In the genomic region with DNA sequence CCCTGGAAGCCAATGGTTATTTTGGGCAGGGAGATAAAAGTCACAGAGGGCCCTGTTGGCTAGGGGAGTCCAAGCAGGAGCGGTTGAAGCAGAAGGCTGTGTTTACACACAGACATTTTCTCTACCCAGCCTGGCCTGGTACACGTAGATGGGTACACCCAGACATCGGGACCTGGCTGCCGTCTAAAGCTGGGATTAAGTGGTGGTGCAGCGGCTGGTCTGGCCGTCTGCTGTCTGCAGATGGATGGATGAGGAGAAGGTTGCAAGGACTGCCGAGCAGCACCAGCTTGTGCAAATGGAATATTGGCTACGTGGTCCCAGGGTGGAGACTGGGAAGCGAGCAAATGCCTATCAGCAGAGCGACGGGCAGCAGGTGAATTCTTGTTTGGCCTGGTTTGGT, we compare ENCODE assay signal across 18 mouse cellular contexts. TPM values are rescaled to one million over a fixed set of nuclear protein-coding genes. Genes with fewer than 3 reads are reported as not detected.
DNase-seq lines count a peak whose midpoint lies in the region; ATAC-seq and TF ChIP-seq lines count a peak whose summit lies in the region.
"Had no signal": no experiment of that assay in that cellular context is flagged by ENCODE, and none has a peak within 500 bp of the region (broad histone marks: within the 10 kb centered on the region; RNA-seq: fewer than 3 reads in every experiment).

No protein-coding gene starts in this region.

- H3K4me1 ChIP-seq in forebrain, embryonic 16.5 days (replicated peaks; ENCODE audit: control insufficient read depth, insufficient read depth, low read length) = peaks cover 7% of the 10 kb centered on the region
- peaks cover 4% of the 10 kb centered on the region; the same call in 1 of the 2 replicates for H3K4me1 ChIP-seq in forebrain, embryonic 14.5 days (ENCODE audit: control insufficient read depth, insufficient read depth, low read length)
- peaks cover 27% of the 10 kb centered on the region for H3K4me1 ChIP-seq in heart, embryonic 11.5 days (ENCODE audit: control insufficient read depth, insufficient read depth, low read length)
- peaks cover 52% of the 10 kb centered on the region for H3K4me1 ChIP-seq in heart, embryonic 12.5 days (replicated peaks)
- H3K4me1 ChIP-seq in heart, postnatal 0 days (ENCODE audit: control insufficient read depth, insufficient read depth) = peaks cover 10% of the 10 kb centered on the region; the same call in 1 of the 2 replicates

- 84% methylated on average over 11 of the region's 11 CpGs for WGBS in forebrain, embryonic 16.5 days
- WGBS in forebrain, embryonic 14.5 days = 88% methylated on average over 11 of the region's 11 CpGs
- 67% methylated on average over 11 of the region's 11 CpGs for WGBS in heart, embryonic 11.5 days (ENCODE audit: insufficient replicate concordance)
- WGBS in heart, embryonic 12.5 days = 76% methylated on average over 11 of the region's 11 CpGs
- WGBS in heart, postnatal 0 days = 54% methylated on average over 11 of the region's 11 CpGs

- no peak for ATAC-seq in forebrain, embryonic 16.5 days
- ATAC-seq in forebrain, embryonic 14.5 days = no peak
- no peak for ATAC-seq in heart, embryonic 11.5 days (replicated peaks; ENCODE audit: insufficient number of reproducible peaks, low FRiP score, low TSS enrichment)
- ATAC-seq in heart, embryonic 12.5 days (ENCODE audit: insufficient number of reproducible peaks, low FRiP score) = no peak
- no peak for ATAC-seq in heart, postnatal 0 days (ENCODE audit: insufficient read depth, low read depth)
- ATAC-seq: intestine, embryonic 15.5 days had no signal

- H3K4me2 ChIP-seq in forebrain, embryonic 16.5 days (ENCODE audit: low read length) = no peak overlapping the region
- H3K4me2 ChIP-seq in forebrain, embryonic 14.5 days (ENCODE audit: low read length) = no peak overlapping the region
- H3K4me2 ChIP-seq in heart, embryonic 11.5 days = no peak overlapping the region
- H3K4me2 ChIP-seq in heart, embryonic 12.5 days = no peak overlapping the region
- H3K4me2 ChIP-seq in heart, postnatal 0 days (ENCODE audit: low read depth, low read length) = no peak overlapping the region
- H3K4me2 ChIP-seq: embryonic facial prominence, embryonic 15.5 days; hindbrain, embryonic 14.5 days; intestine, embryonic 15.5 days had no signal

- no peak for TF ChIP-seq CTCF in heart, postnatal 0 days (IDR thresholded peaks at IDR 0.05; ENCODE audit: low read depth)

- no peaks in the 10 kb centered on the region for H3K36me3 ChIP-seq in forebrain, embryonic 16.5 days (ENCODE audit: control insufficient read depth, insufficient read depth)
- no peaks in the 10 kb centered on the region for H3K36me3 ChIP-seq in forebrain, embryonic 14.5 days (ENCODE audit: control insufficient read depth, insufficient read depth, low read length)
- H3K36me3 ChIP-seq in heart, embryonic 11.5 days (ENCODE audit: control insufficient read depth, insufficient read depth, low read length) = no peaks in the 10 kb centered on the region
- H3K36me3 ChIP-seq in heart, embryonic 12.5 days = no peaks in the 10 kb centered on the region
- H3K36me3 ChIP-seq in heart, postnatal 0 days (replicated peaks; ENCODE audit: control insufficient read depth, insufficient read depth, low read length) = no peaks in the 10 kb centered on the region
- H3K36me3 ChIP-seq: embryonic facial prominence, embryonic 15.5 days; forebrain, embryonic 10.5 days; hindbrain, embryonic 10.5 days; intestine, embryonic 15.5 days had no signal

- H3K9ac ChIP-seq in forebrain, embryonic 16.5 days (replicated peaks; ENCODE audit: low read depth, low read length) = no peak overlapping the region
- H3K9ac ChIP-seq in forebrain, embryonic 14.5 days (ENCODE audit: low read length) = no peak overlapping the region
- no peak overlapping the region for H3K9ac ChIP-seq in heart, embryonic 11.5 days (ENCODE audit: low read depth, low read length)
- H3K9ac ChIP-seq in heart, embryonic 12.5 days = no peak overlapping the region; the same call in 1 of the 2 replicates
- H3K9ac ChIP-seq in heart, postnatal 0 days (replicated peaks; ENCODE audit: low read depth, low read length) = no peak overlapping the region
- H3K9ac ChIP-seq: embryonic facial prominence, embryonic 15.5 days; hindbrain, embryonic 14.5 days; intestine, embryonic 15.5 days had no signal

- H3K27ac ChIP-seq in forebrain, embryonic 16.5 days (ENCODE audit: low read length) = peak overlapping the region; percentile 34
- H3K27ac ChIP-seq in forebrain, embryonic 14.5 days (ENCODE audit: low read depth, low read length) = no peak overlapping the region
- H3K27ac ChIP-seq in heart, embryonic 11.5 days (ENCODE audit: low read depth, low read length) = 0 out of 2 replicates have a peak overlapping the region, but pooled peaks have one; percentile 41
- no peak overlapping the region for H3K27ac ChIP-seq in heart, embryonic 12.5 days (ENCODE audit: poor library complexity, severe bottlenecking)
- H3K27ac ChIP-seq in heart, postnatal 0 days (ENCODE audit: low read depth) = 0 out of 2 replicates have a peak overlapping the region, but pooled peaks have one; percentile 8
- H3K27ac ChIP-seq: embryonic facial prominence, embryonic 15.5 days; forebrain, embryonic 10.5 days; hindbrain, embryonic 10.5 days; hindbrain, embryonic 14.5 days; intestine, embryonic 15.5 days had no signal

- no peak for DNase-seq in forebrain, embryonic 14.5 days (ENCODE audit: low spot score)
- no peak for DNase-seq in heart, postnatal 0 days (ENCODE audit: low spot score)
- DNase-seq in heart, adult 18-20 months = no peak
- DNase-seq: adrenal gland, adult 2 months; adrenal gland, postnatal 36 days; cerebellum, adult 8-10 months; gastrocnemius, postnatal 10 days; kidney, adult 18-20 months; kidney, postnatal 10 days had no signal

- no peaks in the 10 kb centered on the region for H3K27me3 ChIP-seq in forebrain, embryonic 16.5 days (replicated peaks; ENCODE audit: control insufficient read depth, insufficient read depth, low read length)
- H3K27me3 ChIP-seq in forebrain, embryonic 14.5 days (replicated peaks; ENCODE audit: control insufficient read depth, insufficient read depth, low read length) = no peaks in the 10 kb centered on the region
- no peaks in the 10 kb centered on the region for H3K27me3 ChIP-seq in heart, embryonic 11.5 days (ENCODE audit: control insufficient read depth, insufficient read depth, low read length)
- H3K27me3 ChIP-seq in heart, embryonic 12.5 days (replicated peaks) = 0 out of 2 replicates have a peak, but pooled peaks cover 3% of the 10 kb centered on the region
- no peaks in the 10 kb centered on the region for H3K27me3 ChIP-seq in heart, postnatal 0 days (ENCODE audit: control insufficient read depth, insufficient read depth, low read length)
- H3K27me3 ChIP-seq: embryonic facial prominence, embryonic 15.5 days; intestine, embryonic 15.5 days had no signal

- no peak for TF ChIP-seq EP300 in heart, postnatal 0 days (IDR thresholded peaks at IDR 0.05; ENCODE audit: low read depth)

- H3K9me3 ChIP-seq in forebrain, embryonic 16.5 days (ENCODE audit: control insufficient read depth, low read length) = no peaks in the 10 kb centered on the region
- no peaks in the 10 kb centered on the region for H3K9me3 ChIP-seq in forebrain, embryonic 14.5 days (replicated peaks; ENCODE audit: control insufficient read depth, low read length)
- no peaks in the 10 kb centered on the region for H3K9me3 ChIP-seq in heart, embryonic 11.5 days (replicated peaks; ENCODE audit: control insufficient read depth, low read length)
- H3K9me3 ChIP-seq in heart, embryonic 12.5 days (replicated peaks) = no peaks in the 10 kb centered on the region
- no peaks in the 10 kb centered on the region for H3K9me3 ChIP-seq in heart, postnatal 0 days (replicated peaks; ENCODE audit: control insufficient read depth, low read length)
- H3K9me3 ChIP-seq: embryonic facial prominence, embryonic 15.5 days; forebrain, embryonic 10.5 days; hindbrain, embryonic 10.5 days; intestine, embryonic 15.5 days had no signal

- H3K4me3 ChIP-seq in forebrain, embryonic 16.5 days (replicated peaks; ENCODE audit: low read length) = no peak overlapping the region
- H3K4me3 ChIP-seq in forebrain, embryonic 14.5 days (ENCODE audit: low read depth, low read length) = no peak overlapping the region
- H3K4me3 ChIP-seq in heart, embryonic 11.5 days (ENCODE audit: low read depth, low read length) = no peak overlapping the region
- H3K4me3 ChIP-seq in heart, embryonic 12.5 days = no peak overlapping the region
- no peak overlapping the region for H3K4me3 ChIP-seq in heart, postnatal 0 days (ENCODE audit: low read depth, low read length)
- H3K4me3 ChIP-seq: embryonic facial prominence, embryonic 15.5 days; erythroblast, embryonic 14.5 days; forebrain, embryonic 10.5 days; hindbrain, embryonic 10.5 days; intestine, embryonic 15.5 days had no signal

RNA-seq across cellular contexts. Expression of a gene that starts 46.8 kb away (rescaled TPM):
- polyA plus RNA-seq in forebrain, embryonic 16.5 days (2015; fragmentation: Nextera tagmentation; extraction: Ambion mirVana) = 10.7 and 15.5 TPM in 2 replicates
- polyA plus RNA-seq in forebrain, embryonic 14.5 days (2014; fragmentation: Nextera tagmentation; extraction: Ambion mirVana) = 9.6 and 11.2 TPM in 2 replicates
- polyA plus RNA-seq in heart, embryonic 11.5 days (2014; fragmentation: Nextera tagmentation; extraction: Ambion mirVana) = 1.6 and 2.3 TPM in 2 replicates
- 1.2 and 1.4 TPM in 2 replicates for polyA plus RNA-seq in heart, embryonic 12.5 days (2016; fragmentation: Nextera tagmentation; extraction: Ambion mirVana)
- 21.5 and 28.2 TPM in 2 replicates for total RNA-seq in heart, postnatal 0 days (2014; rRNA removed; ENCODE audit: low replicate concordance)
- 0.45 and 0.47 TPM in 2 replicates for polyA plus RNA-seq in heart, postnatal 0 days (2015; fragmentation: Nextera tagmentation; extraction: Ambion mirVana)
- 10 to 100 TPM in 1 of 2 experiments, 1 to 10 TPM in 1; 7.5 to 10.5 TPM for total RNA-seq in heart, adult 18-20 months (2021)

Comparison
In these comparisons a context has a peak if more than half of its experiments do, and no peak if none do; other contexts are left out.
1. H3K27ac ChIP-seq: peak in forebrain, embryonic 16.5 days (single experiment), heart, embryonic 11.5 days (single experiment) and heart, postnatal 0 days (single experiment); none in forebrain, embryonic 14.5 days (single experiment) and heart, embryonic 12.5 days (single experiment).